Mouse (Mus musculus) stomach, embryonic 15.5 days (tissue): ENCODE results near the gene Usp32. TPM values are rescaled to one million over a fixed set of nuclear protein-coding genes. Genes with fewer than 3 reads are reported as not detected.
A peak's percentile ranks its signal among the peaks of the same experiment; 100 is the strongest.

Source experiments
- ATAC-seq: fragments of 200-750 bp; cut with Nextera tagmentation; 2 replicates; pipeline ENCODE4 v1.8.0; 2017; ENCODE audit warnings: low read depth, moderate number of reproducible peaks, moderate TSS enrichment; ENCODE audit not compliant: insufficient read depth, low FRiP score
- H3K27ac ChIP-seq: fragments of 300-500 bp; sonication (generic); 2 replicates; pipeline ENCODE4 v1.5.1; 2015; ENCODE audit warnings: mild to moderate bottlenecking, inconsistent platforms
- H3K27me3 ChIP-seq: fragments of 300-500 bp; sonication (generic); replicated peaks from 2 replicates; pipeline ENCODE4 v1.6.1; 2015; ENCODE audit warnings: inconsistent platforms
- H3K36me3 ChIP-seq: fragments of 300-500 bp; sonication (generic); 2 replicates; pipeline ENCODE4 v1.6.1; 2015; ENCODE audit warnings: inconsistent platforms
- H3K4me1 ChIP-seq: fragments of 300-500 bp; sonication (generic); 2 replicates; pipeline ENCODE4 v1.6.1; 2015; ENCODE audit warnings: inconsistent platforms
- H3K4me2 ChIP-seq: fragments of 300-500 bp; sonication (generic); 2 replicates; pipeline ENCODE4 v1.6.1; 2015; ENCODE audit warnings: mild to moderate bottlenecking, inconsistent platforms
- H3K4me3 ChIP-seq: fragments of 300-500 bp; sonication (generic); replicated peaks from 2 replicates; pipeline ENCODE4 v1.5.1; 2015; ENCODE audit warnings: inconsistent platforms
- H3K9ac ChIP-seq: fragments of 300-500 bp; sonication (generic); 2 replicates; pipeline ENCODE4 v1.6.1; 2015; ENCODE audit warnings: inconsistent platforms
- H3K9me3 ChIP-seq: fragments of 300-500 bp; sonication (generic); 2 replicates; pipeline ENCODE4 v1.6.1; 2016; ENCODE audit warnings: inconsistent platforms
- WGBS: fragments of 180-500 bp; shearing (Covaris S2); methylation state at CpG from one replicate; pipeline ENCODE4 v1.1.7; 2015; 5-methylcytosine and 5-hydroxymethylcytosine counted together
- polyA plus RNA-seq: library from polyadenylated mRNA; unstranded; fragments of >200 nt; fragmentation: Nextera tagmentation; extraction: Ambion mirVana; gene quantifications from 2 replicates; pipeline ENCODE4 v1.2.1, GENCODE M21; 2015

Usp32 gene
- polyA plus RNA-seq, 1 experiment from 2014 or later = 4.8 TPM

DNA sequence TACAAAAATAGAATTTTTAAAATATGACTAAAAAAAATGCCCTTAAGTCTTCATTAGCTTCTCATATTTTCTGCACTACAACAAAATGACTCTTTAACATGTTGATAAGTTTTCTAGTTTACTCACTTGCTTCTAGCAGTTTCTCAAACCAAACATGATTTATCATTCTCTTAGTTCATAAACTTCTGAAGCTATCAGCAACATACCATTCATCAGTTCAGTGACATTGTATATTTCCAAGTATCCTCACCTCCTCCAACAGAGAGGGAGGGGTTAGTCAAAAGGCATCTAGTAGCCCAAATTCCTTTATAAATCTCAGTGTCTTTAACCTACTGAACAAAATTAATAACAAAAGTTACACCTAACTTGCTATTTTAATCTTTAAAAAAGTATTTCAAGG is 22.8 kb downstream of the Usp32 start:
- Histone ChIP-seq H3K4me3 (no peak overlapping the region), H3K27me3 (no peaks in the 10 kb centered on the region), H3K27ac (no peak overlapping the region), H3K36me3 (no peaks in the 10 kb centered on the region), H3K4me2 (no peak overlapping the region), H3K9ac (no peak overlapping the region), H3K4me1 (no peaks in the 10 kb centered on the region; the same call in 1 of the 2 replicates), H3K9me3 (no peaks in the 10 kb centered on the region)
- no peak for ATAC-seq

DNA sequence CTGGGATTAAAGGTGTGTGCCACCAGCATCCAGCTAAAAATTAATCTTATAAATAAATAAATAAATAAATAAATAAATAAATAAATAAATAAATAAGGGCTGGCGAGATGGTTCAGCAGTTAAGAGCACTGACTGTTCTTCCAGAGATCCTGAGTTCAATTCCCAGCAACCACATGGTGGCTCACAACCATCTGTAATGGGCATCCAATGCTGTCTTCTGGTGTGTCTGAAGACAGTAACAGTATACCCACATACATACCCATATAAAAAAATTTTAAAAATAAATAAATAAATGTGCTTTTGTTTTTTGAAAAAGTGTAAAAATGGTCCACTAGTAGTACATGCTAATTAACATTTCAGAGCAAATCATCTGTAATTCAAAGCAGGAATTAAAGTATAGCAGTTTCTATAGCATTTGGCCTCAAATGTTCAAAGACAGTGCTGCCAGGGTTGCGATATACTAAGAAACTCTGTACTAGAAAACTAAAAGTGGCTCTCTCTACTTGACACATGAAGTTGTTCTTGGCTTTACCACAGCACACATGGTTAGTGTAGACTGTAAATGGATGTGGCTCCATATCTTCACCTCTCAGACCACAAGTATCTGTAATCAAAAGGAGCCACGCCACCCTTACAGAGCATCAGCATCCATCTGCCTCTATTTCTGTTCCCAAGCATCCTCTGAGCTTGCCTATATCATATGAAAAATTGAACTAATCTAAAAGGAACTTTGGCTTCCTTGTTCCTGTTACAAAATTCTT is 23.7 kb downstream of the Usp32 start:
- Histone ChIP-seq H3K36me3 (no peaks in the 10 kb centered on the region), H3K9me3 (no peaks in the 10 kb centered on the region), H3K4me1 (no peaks in the 10 kb centered on the region; the same call in 1 of the 2 replicates), H3K9ac (no peak overlapping the region), H3K4me2 (no peak overlapping the region), H3K27ac (no peak overlapping the region), H3K4me3 (no peak overlapping the region), H3K27me3 (no peaks in the 10 kb centered on the region)
- ATAC-seq = peak; percentile 92; the same call in 1 of the 2 replicates
- 90% methylated on average over 3 of the region's 3 CpGs for WGBS

DNA sequence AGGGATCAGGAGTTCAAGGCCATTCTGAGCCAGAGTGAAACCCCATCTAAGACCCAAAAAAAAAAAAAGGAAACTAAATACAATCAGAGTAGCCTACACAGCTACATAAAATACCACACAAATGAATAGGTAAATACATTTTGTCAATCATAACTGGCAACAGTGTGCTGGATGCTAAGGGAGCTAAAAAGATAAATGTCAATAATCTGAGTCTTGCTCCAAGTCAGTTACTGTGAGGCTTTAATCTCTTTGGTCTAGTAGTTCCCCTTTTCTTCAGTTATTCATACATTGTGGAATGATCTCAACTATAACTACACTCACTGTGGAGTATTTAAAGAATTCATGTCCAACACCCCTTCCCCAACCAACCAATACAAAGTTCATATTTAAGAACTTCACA is 30.0 kb downstream of the Usp32 start:
- Histone ChIP-seq H3K9ac (no peak overlapping the region), H3K27ac (no peak overlapping the region), H3K36me3 (no peaks in the 10 kb centered on the region), H3K27me3 (no peaks in the 10 kb centered on the region), H3K4me1 (no peaks in the 10 kb centered on the region), H3K9me3 (no peaks in the 10 kb centered on the region), H3K4me2 (no peak overlapping the region), H3K4me3 (no peak overlapping the region)
- no peak for ATAC-seq

DNA sequence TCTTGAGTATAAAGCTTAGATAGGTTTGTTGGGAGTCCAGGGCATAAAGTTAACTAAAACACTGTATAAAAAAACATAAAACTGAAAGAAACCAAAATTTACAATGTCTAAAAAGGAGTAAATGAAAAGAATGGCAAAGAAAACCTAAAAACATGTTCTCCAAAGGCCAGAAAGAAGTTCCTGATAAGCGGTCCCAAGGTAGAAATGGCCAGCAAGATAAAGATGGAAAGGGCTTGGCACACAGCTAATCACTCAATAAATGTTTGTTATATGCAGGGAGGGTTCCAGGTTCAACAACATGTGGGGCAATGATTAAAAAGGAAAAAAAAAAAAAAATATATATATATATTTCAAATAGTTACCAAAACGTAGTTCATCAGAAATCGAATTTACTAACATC is 32.7 kb downstream of the Usp32 start:
- no peaks in the 10 kb centered on the region for H3K27me3 ChIP-seq
- H3K9ac ChIP-seq = no peak overlapping the region
- WGBS = 81% methylated on average over 3 of the region's 3 CpGs
- H3K4me3 ChIP-seq = no peak overlapping the region
- no peak overlapping the region for H3K27ac ChIP-seq
- H3K36me3 ChIP-seq = no peaks in the 10 kb centered on the region
- H3K9me3 ChIP-seq = no peaks in the 10 kb centered on the region
- ATAC-seq = no peak
- H3K4me2 ChIP-seq = no peak overlapping the region
- no peaks in the 10 kb centered on the region for H3K4me1 ChIP-seq

DNA sequence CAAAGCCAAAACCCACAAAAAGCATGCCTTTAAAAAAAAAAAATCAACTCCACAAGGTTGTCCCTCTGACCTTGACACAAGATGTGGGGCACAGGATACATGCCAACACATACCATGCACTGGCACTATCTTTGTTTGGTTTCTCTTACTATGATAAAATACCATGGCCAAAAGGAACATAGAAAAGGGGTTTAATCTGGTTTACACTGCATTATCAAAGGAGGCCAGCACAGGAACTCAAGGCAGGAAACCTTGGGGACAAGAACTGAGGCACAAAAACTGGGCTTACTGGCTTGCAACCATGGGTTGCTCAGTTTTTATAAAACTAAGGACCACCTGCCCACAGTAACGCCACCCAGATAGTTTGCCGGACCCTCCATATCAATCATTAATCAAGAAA is 34.1 kb downstream of the Usp32 start:
- Histone ChIP-seq H3K4me3 (no peak overlapping the region), H3K27ac (no peak overlapping the region), H3K27me3 (no peaks in the 10 kb centered on the region), H3K4me1 (no peaks in the 10 kb centered on the region), H3K9ac (no peak overlapping the region), H3K36me3 (no peaks in the 10 kb centered on the region), H3K4me2 (no peak overlapping the region), H3K9me3 (no peaks in the 10 kb centered on the region)
- 88% methylated on average over 2 of the region's 2 CpGs for WGBS
- no peak for ATAC-seq

DNA sequence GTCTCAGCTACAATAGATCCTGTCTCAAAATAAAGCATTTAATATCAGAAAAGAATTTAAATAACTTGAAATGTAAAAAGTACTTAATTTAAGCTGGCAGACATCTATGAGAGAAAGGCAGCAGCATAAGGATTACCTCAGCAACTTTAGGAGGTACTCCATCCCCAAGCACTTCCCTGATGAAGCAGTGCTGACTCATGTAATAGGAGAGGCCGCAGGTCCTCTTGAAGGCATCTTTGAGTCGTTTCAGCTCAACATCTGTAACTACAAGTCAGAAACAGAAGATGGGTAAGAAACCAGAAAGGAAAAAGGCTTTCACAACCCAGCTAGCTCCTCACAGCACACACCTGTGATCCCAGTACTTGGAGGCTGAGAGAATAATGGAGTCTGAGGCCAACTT is 36.2 kb downstream of the Usp32 start:
- no peak overlapping the region for H3K9ac ChIP-seq
- peak; percentile 47; the same call in 1 of the 2 replicates for ATAC-seq
- 65% methylated on average over 2 of the region's 2 CpGs for WGBS

DNA sequence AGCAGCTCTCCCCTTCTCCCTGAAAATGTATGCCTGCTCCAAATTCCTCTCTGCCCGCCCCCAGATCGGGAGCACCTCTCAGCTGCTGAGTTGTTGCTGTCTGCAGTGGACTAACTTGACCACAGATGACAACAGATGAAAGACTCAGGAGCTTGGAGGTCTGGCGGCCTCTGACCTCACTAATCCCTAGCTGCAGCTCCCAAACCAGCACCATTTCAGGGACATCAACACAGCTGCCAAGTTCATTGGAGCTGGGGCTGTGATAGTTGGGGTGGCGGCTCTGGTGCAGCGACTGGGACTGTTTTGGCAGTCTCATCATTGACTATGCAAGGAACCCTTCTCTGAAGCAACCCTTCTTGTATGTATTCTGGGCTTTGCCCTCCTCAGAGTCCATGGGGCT is 44.8 kb downstream of the Usp32 start:
- H3K27ac ChIP-seq = no peak overlapping the region
- no peaks in the 10 kb centered on the region for H3K27me3 ChIP-seq
- H3K9ac ChIP-seq = no peak overlapping the region
- H3K4me1 ChIP-seq = no peaks in the 10 kb centered on the region
- no peak for ATAC-seq
- no peak overlapping the region for H3K4me2 ChIP-seq
- H3K4me3 ChIP-seq = no peak overlapping the region
- H3K9me3 ChIP-seq = no peaks in the 10 kb centered on the region
- no peaks in the 10 kb centered on the region for H3K36me3 ChIP-seq
- 68% methylated on average over 5 of the region's 5 CpGs for WGBS

More for the DNA sequence above, 36.2 kb downstream of the Usp32 start:
- H3K36me3 ChIP-seq = no peaks in the 10 kb centered on the region
- H3K4me2 ChIP-seq = no peak overlapping the region
- no peaks in the 10 kb centered on the region for H3K4me1 ChIP-seq
- H3K4me3 ChIP-seq = no peak overlapping the region
- H3K27ac ChIP-seq = no peak overlapping the region
- H3K9me3 ChIP-seq = no peaks in the 10 kb centered on the region
- no peaks in the 10 kb centered on the region for H3K27me3 ChIP-seq

DNA sequence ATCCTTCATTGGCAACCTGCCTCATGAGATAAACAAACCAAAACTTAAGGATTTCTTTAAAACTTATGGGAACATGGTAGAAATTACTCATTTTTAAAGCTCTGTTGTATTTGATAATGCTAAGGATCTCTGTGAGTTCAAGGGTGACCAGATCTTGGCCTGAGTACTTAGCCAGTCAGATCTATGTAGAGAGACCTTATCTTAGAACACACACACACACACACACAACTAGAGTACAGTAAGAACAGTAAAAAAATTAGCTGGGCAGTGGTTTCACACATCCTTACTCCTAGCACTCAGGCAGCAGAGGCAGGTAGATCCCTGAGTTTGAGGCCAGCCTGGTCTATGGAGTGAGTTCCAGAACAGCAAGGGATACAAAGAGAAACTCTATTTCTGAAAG is 53.7 kb downstream of the Usp32 start:
- no peaks in the 10 kb centered on the region for H3K27me3 ChIP-seq
- ATAC-seq = no peak
- no peak overlapping the region for H3K9ac ChIP-seq
- no peaks in the 10 kb centered on the region for H3K4me1 ChIP-seq
- no peak overlapping the region for H3K27ac ChIP-seq
- H3K9me3 ChIP-seq = no peaks in the 10 kb centered on the region
- H3K4me2 ChIP-seq = no peak overlapping the region
- no peaks in the 10 kb centered on the region; the same call in 1 of the 2 replicates for H3K36me3 ChIP-seq
- no peak overlapping the region for H3K4me3 ChIP-seq

DNA sequence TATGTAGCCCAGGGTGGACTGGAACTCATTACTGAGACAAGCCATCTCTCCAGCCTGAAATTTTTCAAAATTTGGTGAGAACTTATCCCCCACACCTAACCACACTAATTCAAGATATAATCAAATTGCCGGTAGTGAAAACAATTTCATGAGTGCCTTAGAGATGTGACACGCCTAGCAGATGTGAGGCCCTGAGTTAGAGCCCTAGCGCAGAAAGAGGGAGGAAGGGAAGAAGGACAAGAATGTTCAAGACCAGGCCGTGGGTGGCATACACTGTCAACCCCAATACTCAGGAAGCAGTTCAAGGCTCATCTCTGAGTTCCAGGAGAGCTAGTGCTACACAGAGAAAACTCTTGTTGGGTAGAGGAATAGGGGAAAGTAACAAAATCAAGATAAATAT is 72.1 kb downstream of the Usp32 start:
- no peaks in the 10 kb centered on the region for H3K27me3 ChIP-seq
- no peak overlapping the region for H3K4me3 ChIP-seq
- no peak overlapping the region for H3K9ac ChIP-seq
- H3K36me3 ChIP-seq = no peaks in the 10 kb centered on the region
- 95% methylated on average over 4 of the region's 4 CpGs for WGBS
- ATAC-seq = no peak
- no peak overlapping the region for H3K27ac ChIP-seq
- H3K9me3 ChIP-seq = no peaks in the 10 kb centered on the region
- H3K4me2 ChIP-seq = no peak overlapping the region
- H3K4me1 ChIP-seq = no peaks in the 10 kb centered on the region

DNA sequence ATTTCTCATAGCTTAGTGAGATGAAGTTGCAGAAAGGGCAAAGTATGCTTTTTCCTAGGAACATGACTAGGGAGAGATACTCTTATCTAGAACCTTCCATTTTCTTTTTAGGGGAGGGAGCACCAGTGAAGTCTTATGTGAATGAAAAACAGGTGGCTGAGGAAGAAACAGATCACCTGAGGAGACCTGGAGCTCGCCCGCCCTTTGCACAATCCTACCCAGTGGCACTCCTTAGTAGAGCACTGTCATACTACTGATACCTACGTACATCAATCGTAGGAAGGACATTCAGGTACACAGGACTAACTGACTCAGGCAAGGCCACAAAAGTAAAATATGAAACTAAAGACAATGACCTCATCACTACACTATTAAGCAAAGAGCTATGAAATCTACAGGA is 81.4 kb downstream of the Usp32 start:
- no peaks in the 10 kb centered on the region for H3K27me3 ChIP-seq
- H3K9me3 ChIP-seq = no peaks in the 10 kb centered on the region
- H3K4me2 ChIP-seq = no peak overlapping the region
- WGBS = 91% methylated on average over 4 of the region's 4 CpGs
- no peak overlapping the region for H3K4me3 ChIP-seq
- H3K27ac ChIP-seq = no peak overlapping the region
- no peak for ATAC-seq
- no peaks in the 10 kb centered on the region for H3K36me3 ChIP-seq
- no peaks in the 10 kb centered on the region for H3K4me1 ChIP-seq
- H3K9ac ChIP-seq = no peak overlapping the region

DNA sequence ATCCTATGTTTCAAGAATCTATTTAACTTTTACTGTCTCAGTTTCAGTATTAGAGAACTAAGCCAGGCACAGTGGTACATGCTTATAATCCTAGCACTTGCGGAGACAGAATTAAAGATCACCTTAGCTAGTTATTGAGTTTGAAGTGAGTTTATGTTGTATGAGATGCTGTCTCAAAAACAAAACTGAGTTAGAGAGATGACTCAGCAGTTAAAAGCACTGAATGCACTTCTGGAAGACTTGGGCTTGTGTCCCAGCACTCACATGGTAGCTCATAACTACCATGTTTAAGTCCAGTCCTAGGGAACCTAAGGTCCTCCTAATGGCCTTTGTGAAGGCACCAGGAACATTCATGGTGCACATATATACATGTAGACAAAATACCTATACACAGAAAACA is 82.4 kb downstream of the Usp32 start:
- no peak overlapping the region for H3K27ac ChIP-seq
- H3K27me3 ChIP-seq = no peaks in the 10 kb centered on the region
- H3K4me3 ChIP-seq = no peak overlapping the region
- H3K9me3 ChIP-seq = no peaks in the 10 kb centered on the region
- no peak for ATAC-seq
- no peak overlapping the region for H3K9ac ChIP-seq
- 98% methylated on average over 1 of the region's 1 CpGs for WGBS
- H3K4me1 ChIP-seq = no peaks in the 10 kb centered on the region
- no peak overlapping the region for H3K4me2 ChIP-seq
- H3K36me3 ChIP-seq = no peaks in the 10 kb centered on the region

DNA sequence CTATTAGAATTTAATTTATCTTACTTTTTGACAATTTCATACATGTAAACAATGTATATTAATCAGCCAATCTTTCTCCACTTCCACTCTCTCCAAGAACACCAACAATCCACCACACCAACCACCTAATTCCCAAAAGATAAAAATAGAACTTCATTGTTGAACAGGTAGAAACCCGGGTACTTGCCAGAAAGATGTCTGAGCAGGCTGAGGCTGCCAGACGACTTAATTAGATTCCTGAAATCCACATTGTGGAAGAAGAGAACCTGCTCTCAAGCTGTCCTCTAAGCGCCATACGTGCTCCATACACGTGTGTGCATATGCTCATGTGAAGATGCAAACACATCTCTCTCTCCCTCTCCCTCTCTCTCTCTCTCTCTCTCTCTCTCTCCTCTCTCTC is 83.1 kb downstream of the Usp32 start:
- ATAC-seq = no peak
- no peak overlapping the region for H3K9ac ChIP-seq
- H3K27ac ChIP-seq = no peak overlapping the region
- no peak overlapping the region for H3K4me2 ChIP-seq
- 78% methylated on average over 5 of the region's 5 CpGs for WGBS
- no peaks in the 10 kb centered on the region for H3K4me1 ChIP-seq
- H3K4me3 ChIP-seq = no peak overlapping the region
- no peaks in the 10 kb centered on the region for H3K36me3 ChIP-seq
- no peaks in the 10 kb centered on the region for H3K27me3 ChIP-seq
- no peaks in the 10 kb centered on the region for H3K9me3 ChIP-seq

DNA sequence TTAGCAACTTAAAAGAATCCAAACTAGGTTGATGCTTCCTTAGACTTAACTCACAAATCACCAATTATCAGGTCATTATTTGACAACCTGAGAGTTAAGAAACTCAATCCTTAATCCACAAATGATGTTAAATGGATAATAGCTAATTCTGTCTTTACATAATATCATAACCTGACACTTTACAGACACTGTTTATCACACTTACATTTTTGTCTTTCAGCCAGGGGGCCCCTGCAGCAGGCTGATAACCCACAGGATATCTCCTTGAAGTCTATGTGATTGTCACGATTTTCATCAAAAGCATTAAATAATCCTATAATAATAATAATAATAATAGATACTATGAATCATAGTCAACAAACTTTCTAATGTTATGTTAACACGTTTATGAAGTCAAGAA is 84.4 kb downstream of the Usp32 start:
- no peaks in the 10 kb centered on the region for H3K27me3 ChIP-seq
- no peaks in the 10 kb centered on the region for H3K36me3 ChIP-seq
- H3K9ac ChIP-seq = no peak overlapping the region
- no peak overlapping the region for H3K27ac ChIP-seq
- no peak for ATAC-seq
- no peak overlapping the region for H3K4me3 ChIP-seq
- H3K9me3 ChIP-seq = no peaks in the 10 kb centered on the region
- no peak overlapping the region for H3K4me2 ChIP-seq
- WGBS = 89% methylated on average over 2 of the region's 2 CpGs
- no peaks in the 10 kb centered on the region for H3K4me1 ChIP-seq
